Mouse (Mus musculus) bone marrow, adult 2 months (tissue): ENCODE data around the gene Zc3hav1l.

ENCODE experiments used
- CTCF ChIP-seq: fragments of 200-500 bp; IDR thresholded peaks from 2 replicates; pipeline ENCODE4 v1.5.1; 2011; ENCODE audit warnings: low read length, control low read depth; ENCODE audit not compliant: control insufficient read depth, insufficient read depth
- POLR2A ChIP-seq: fragments of 200-500 bp; IDR thresholded peaks from 2 replicates; pipeline ENCODE4 v1.6.1; 2011; ENCODE audit warnings: low read depth, mild to moderate bottlenecking, control low read depth, low read length, borderline replicate concordance; ENCODE audit not compliant: control insufficient read depth

DNA sequence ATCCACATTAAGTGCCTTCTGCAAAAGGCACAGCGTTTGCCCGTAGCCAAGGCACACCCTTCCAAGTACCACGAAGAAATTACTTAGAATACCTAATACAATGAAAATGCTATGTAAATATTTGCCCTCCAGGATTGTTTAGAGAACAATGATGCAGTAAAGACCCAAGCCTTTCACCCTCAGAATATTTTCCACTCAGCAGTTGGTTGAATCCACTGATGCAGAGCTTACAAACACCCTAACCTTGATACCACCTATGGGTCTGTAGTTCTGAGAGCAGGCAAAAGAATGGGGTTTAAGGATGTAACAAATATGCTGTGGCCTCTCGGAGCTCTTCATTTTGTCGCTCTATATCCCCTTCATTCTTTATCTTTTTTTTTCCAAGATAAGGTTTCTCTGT is 48.8 kb upstream of the Zc3hav1l start:
- TF ChIP-seq POLR2A, result no peak
- TF ChIP-seq CTCF, result no peak
